Mouse (Mus musculus) ES-E14 (cell line): ENCODE data around the gene Tent5c. TPM values are rescaled to one million over a fixed set of nuclear protein-coding genes. Genes with fewer than 3 reads are reported as not detected.

Experiments
- DNase-seq: peaks from one replicate; pipeline ENCODE4 v3.0.0-alpha.2; 2013; ENCODE audit warnings: low read depth, low spot score
- H3K27ac ChIP-seq: 2 replicates; pipeline ENCODE4 v1.5.1; 2012; ENCODE audit warnings: low read depth, mild to moderate bottlenecking, low read length, moderate library complexity, mixed read lengths; ENCODE audit not compliant: poor library complexity, insufficient read depth, severe bottlenecking
- H3K36me3 ChIP-seq: 2 replicates; pipeline ENCODE4 v1.6.1; 2012; ENCODE audit warnings: mild to moderate bottlenecking, low read length, moderate library complexity, mixed read lengths; ENCODE audit not compliant: control insufficient read depth, poor library complexity, insufficient read depth, severe bottlenecking
- H3K4me1 ChIP-seq, 2 experiments: fragments of 150-350 bp in 1 of 2; sonication (generic) in 1 of 2; 2 replicates each; pipeline ENCODE4 v1.6.1; 2012; ENCODE audit warnings: low read length in 2 of 2, mild to moderate bottlenecking in 1 of 2, mixed read lengths in 1 of 2; ENCODE audit not compliant: control insufficient read depth in 2 of 2, insufficient read depth in 2 of 2, poor library complexity in 1 of 2
- H3K4me3 ChIP-seq, 2 experiments: fragments of 150-350 bp in 1 of 2; sonication (generic) in 1 of 2; 2 replicates each; pipeline ENCODE4 v1.5.1; 2012; ENCODE audit warnings: low read length in 2 of 2, low read depth in 1 of 2, mild to moderate bottlenecking in 1 of 2, mixed read lengths in 1 of 2; ENCODE audit not compliant: insufficient read depth in 1 of 2, poor library complexity in 1 of 2, severe bottlenecking in 1 of 2
- H3K9ac ChIP-seq: 2 replicates; pipeline ENCODE4 v1.6.1; 2012; ENCODE audit warnings: low read depth, mild to moderate bottlenecking, low read length, mixed read lengths; ENCODE audit not compliant: poor library complexity, insufficient read depth, severe bottlenecking
- H3K9me3 ChIP-seq: fragments of 150-350 bp; sonication (generic); 2 replicates; pipeline ENCODE4 v1.6.1; 2012; ENCODE audit warnings: low read depth, mild to moderate bottlenecking, low read length; ENCODE audit not compliant: control insufficient read depth, insufficient read depth
- CHD2 ChIP-seq: IDR thresholded peaks from 2 replicates; pipeline ENCODE4 v1.6.1; 2014; ENCODE audit warnings: mild to moderate bottlenecking, low read depth, low read length, inconsistent platforms
- HCFC1 ChIP-seq: IDR thresholded peaks from 2 replicates; pipeline ENCODE4 v1.6.1; 2012; ENCODE audit warnings: low read length, inconsistent platforms, borderline replicate concordance; ENCODE audit not compliant: insufficient read depth
- MAFK ChIP-seq: IDR thresholded peaks from 2 replicates; pipeline ENCODE4 v1.6.1; 2014; ENCODE audit warnings: mild to moderate bottlenecking, low read depth, low read length, inconsistent platforms; ENCODE audit not compliant: insufficient read depth
- ZC3H11A ChIP-seq: IDR thresholded peaks from 2 replicates; pipeline ENCODE4 v1.6.1; 2012; ENCODE audit warnings: low read depth, mild to moderate bottlenecking, inconsistent platforms, low read length, borderline replicate concordance
- ZNF384 ChIP-seq: IDR thresholded peaks from 2 replicates; pipeline ENCODE4 v1.6.1; 2012; ENCODE audit warnings: low read depth, low read length, inconsistent platforms
- in situ Hi-C, 2 experiments: fragments of 600-800 bp; cut with MboI; formaldehyde crosslinking; loops; one replicate each; pipeline ENCODE4 v1.15.1; 2025; ENCODE audit warnings: low sequenced_read_pairs in 2 of 2, inconsistent platforms in 1 of 2; ENCODE audit not compliant: unreplicated experiment in 2 of 2
- total RNA-seq: library from RNA; depleted of rRNA; stranded (reverse); fragments of 300-350 nt; gene quantifications from 2 replicates; pipeline ENCODE4 v1.2.3, GENCODE M21; 2012; rRNA removed

The Tent5c gene
- total RNA-seq, 1 experiment = 1.2 TPM

GRCm38 (mm10) chr3:100408351-100409043, 80.6 kb downstream of the Tent5c start:
- Histone ChIP-seq H3K9me3 (no peaks in the 10 kb centered on the region), H3K4me1 (no peaks in the 10 kb centered on the region), H3K27ac (no peak overlapping the region), H3K36me3 (no peaks in the 10 kb centered on the region), H3K4me3 (no peak overlapping the region), H3K9ac (no peak overlapping the region)
- TF ChIP-seq MAFK (no peak), ZNF384 (no peak), CHD2 (no peak), ZC3H11A (no peak), HCFC1 (no peak)
- no peak for DNase-seq
- in situ Hi-C loops = no loop called here

- no peak overlapping the region for H3K27ac ChIP-seq
- H3K4me3 ChIP-seq = no peak overlapping the region
Observed at GRCm38 (mm10) chr3:100402656-100403055, 86.5 kb downstream of the Tent5c start.

More at GRCm38 (mm10) chr3:100402656-100403055, 86.5 kb downstream of the Tent5c start:
- Histone ChIP-seq H3K9ac (no peak overlapping the region), H3K4me1 (no peaks in the 10 kb centered on the region), H3K36me3 (no peaks in the 10 kb centered on the region), H3K9me3 (no peaks in the 10 kb centered on the region)
- in situ Hi-C loops = no loop called here
- no peak for DNase-seq
- TF ChIP-seq CHD2 = no peak
- TF ChIP-seq HCFC1 = no peak
- no peak for TF ChIP-seq ZC3H11A
- TF ChIP-seq ZNF384 = no peak
- TF ChIP-seq MAFK = no peak

Other genes with a start within 250 kb of the Tent5c start
- gene Man1a2, start 196.2 kb upstream of the Tent5c start, total RNA-seq = 55.3 and 90.5 TPM in 2 replicates